Mouse (Mus musculus) gastrocnemius, postnatal 10 days (tissue): Measurements from ENCODE around the gene Sprr2b. TPM values are rescaled to one million over a fixed set of nuclear protein-coding genes. Genes with fewer than 3 reads are reported as not detected.
"Not testable (repeated sequence)": the region's sequence is repeated elsewhere in the genome, so short reads cannot be mapped to it uniquely, and the experiment has no call there.

Source experiments
- DNase-seq: peaks from one replicate; pipeline ENCODE4 v3.0.0; 2021; ENCODE audit warnings: mixed read lengths
- long read RNA-seq, 2 experiments: library from polyadenylated mRNA; stranded (forward); transcript quantifications; one replicate each; pipeline ENCODE4 v2.0.0; 2021
- total RNA-seq, 2 experiments: library from RNA; stranded (reverse); gene quantifications; 2 replicates each; pipeline ENCODE4 v1.2.3; 2021

The Sprr2b gene
- total RNA-seq: not detected
- long read RNA-seq, experiment 1: 0 reads
- long read RNA-seq, experiment 2: 0 reads

DNA sequence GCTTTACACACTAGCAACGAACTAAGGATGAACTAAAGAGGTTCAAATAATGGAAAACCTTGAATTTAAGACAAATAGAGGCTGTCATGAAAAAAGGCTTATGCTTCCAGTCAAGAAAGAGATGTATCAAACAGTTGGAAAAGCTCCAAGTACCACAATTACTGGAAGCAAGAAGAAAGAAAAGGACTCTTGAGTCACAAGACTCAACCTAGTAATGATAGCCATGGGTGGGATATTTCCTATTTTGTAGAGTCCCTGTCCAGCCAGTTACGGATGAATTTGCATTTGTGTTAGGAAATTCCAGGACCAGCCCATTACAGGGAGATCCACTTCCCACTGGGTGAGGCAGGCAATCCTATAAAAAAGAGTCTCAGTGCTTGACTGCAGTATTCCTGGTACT, at the start of gene Sprr2b:
Gene Sprr2b (plus strand): TSS at position 301 of the 400 bp plus-strand sequence.
- DNase-seq: no peak

DNA sequence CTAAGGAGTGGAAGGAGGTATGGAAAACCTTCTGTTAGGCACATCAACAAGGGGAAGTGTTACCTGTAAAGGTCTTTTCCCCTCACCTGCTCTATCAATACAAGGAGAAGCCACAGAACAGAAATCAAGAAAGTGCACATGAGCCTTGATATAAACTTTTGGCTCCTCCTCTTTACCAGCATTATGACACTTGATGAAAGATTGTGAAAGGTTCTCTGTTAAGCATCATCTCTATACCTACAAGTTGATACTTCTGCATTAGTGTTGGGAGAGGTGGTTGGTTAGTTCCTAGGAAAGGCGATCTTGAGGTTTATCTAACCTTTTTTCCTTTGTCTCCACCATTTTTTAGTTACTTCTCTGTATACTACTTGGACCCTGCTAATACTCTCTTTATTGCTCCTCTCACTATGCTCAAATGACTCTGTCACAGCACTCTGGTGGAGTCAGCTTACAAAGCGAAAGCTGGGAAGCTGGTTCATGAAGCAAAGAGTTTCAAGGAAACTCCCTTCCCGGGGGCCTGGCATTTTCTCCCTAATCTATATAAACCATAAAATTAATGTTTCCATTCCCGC, 44.9 kb upstream of the Sprr2b start:
- not testable (repeated sequence) for DNase-seq

- DNase-seq: not testable (repeated sequence)
Measured at GRCm38 (mm10) chr3:92273504-92273903, 42.9 kb upstream of the Sprr2b start.

- DNase-seq: not testable (repeated sequence)
Measured at GRCm38 (mm10) chr3:92274018-92274417, 42.4 kb upstream of the Sprr2b start.

DNA sequence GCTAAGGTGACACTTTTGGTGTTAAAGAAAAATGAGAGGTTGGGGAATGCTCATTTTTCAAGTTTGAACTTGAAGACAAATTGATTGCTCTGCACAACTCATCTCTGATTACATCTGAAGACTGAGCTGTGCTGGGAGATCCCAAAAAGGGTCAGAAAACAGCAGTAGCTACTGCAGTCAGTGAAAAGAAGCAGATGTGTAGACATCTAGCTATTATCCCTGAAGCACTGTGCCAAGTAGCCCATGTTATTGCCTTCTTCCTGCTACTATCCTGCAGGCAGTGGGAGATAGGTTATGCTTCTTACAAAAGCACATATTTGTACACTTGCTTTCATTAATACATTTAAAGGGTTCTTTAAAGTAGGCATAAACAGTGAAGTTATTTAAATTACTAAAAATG, 36.8 kb upstream of the Sprr2b start:
- not testable (repeated sequence) for DNase-seq

GRCm38 (mm10) chr3:92280963-92281606, 35.3 kb upstream of the Sprr2b start:
- not testable (repeated sequence) for DNase-seq

GRCm38 (mm10) chr3:92285101-92285500, 31.3 kb upstream of the Sprr2b start, which contains the start of gene Sprr2a3:
TSS of gene Sprr2a3 (plus strand) at chr3:92285417.
- not testable (repeated sequence) for DNase-seq

GRCm38 (mm10) chr3:92288489-92288888, 27.9 kb upstream of the Sprr2b start:
- DNase-seq: not testable (repeated sequence)

GRCm38 (mm10) chr3:92307406-92307805, 9.0 kb upstream of the Sprr2b start:
- no peak for DNase-seq

DNA sequence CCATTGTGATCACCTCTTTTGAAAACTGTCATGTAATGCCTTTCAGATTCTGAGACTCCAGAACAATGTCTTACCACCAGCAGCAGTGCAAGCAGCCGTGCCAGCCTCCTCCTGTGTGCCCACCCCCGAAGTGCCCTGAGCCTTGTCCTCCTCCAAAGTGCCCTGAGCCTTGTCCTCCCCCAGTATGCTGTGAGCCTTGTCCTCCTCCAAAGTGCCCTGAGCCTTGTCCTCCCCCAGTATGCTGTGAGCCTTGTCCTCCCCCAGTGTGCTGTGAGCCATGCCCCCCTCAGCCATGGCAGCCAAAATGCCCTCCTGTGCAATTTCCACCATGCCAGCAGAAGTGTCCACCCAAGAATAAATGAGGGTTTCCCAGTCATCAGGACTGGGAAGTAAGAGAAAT, 964 bp downstream of the Sprr2b start:
- DNase-seq: no peak

DNA sequence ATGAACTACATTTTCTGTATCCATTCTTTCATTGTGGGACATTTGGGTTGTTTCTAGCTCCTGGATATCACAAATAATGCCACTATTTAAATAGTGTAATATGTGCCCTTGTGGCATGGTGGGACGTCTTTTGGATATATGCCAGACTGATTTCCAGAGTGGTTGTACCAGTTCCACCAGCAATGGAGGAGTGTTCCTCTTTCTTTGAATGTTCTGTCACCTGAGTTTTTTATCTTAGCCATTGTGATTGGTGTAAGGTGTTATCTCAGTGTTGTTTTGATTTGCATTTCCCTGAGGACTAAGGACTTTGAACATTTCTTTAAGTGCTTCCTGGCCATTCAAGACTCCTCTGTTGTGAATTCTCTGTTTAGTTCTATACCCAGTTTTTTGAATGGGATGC, 19.9 kb downstream of the Sprr2b start:
- no peak for DNase-seq

DNA sequence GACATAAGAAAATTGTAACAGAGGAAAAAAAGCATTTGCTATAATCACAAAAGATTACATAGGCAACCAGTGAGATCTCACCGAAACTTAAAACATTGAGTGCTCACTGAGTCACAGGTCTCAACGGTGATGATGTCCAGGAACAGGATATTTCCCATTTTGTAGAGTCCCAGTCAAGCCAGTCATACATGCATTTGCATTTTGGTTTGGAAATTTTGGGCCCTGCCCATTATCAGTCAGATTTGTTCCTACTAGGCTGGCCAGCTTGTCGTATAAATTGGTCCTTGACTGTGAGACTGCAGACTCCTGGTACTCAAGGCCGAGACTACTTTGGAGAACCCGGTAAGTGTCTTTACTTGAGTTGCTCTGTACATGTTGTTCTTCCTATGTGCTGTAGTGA, 22.4 kb downstream of the Sprr2b start, which contains the start of gene Sprr2d:
Gene Sprr2d (plus strand): TSS at position 301 of the 400 bp plus-strand sequence.
- no peak for DNase-seq

DNA sequence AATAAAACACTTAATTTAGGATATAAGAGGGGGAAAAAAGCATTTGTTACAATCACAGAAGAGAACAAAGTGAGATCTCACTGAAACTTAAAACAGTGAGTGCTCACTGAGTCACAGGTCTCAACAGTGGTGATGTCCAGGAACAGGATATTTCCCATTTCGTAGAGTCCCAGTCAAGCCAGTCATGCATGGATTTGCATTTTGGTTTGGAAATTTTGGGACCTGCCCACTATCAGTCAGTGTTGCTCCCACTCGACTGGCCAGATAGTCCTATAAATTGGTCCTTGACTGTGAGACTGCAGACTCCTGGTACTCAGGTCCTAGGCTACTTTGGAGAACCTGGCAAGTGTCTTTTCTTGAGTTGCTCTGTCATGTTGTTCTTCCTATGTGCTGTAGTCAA, 35.4 kb downstream of the Sprr2b start, which contains the start of gene Sprr2e:
Gene Sprr2e (plus strand): TSS at position 301 of the 400 bp plus-strand sequence.
- DNase-seq: no peak

DNA sequence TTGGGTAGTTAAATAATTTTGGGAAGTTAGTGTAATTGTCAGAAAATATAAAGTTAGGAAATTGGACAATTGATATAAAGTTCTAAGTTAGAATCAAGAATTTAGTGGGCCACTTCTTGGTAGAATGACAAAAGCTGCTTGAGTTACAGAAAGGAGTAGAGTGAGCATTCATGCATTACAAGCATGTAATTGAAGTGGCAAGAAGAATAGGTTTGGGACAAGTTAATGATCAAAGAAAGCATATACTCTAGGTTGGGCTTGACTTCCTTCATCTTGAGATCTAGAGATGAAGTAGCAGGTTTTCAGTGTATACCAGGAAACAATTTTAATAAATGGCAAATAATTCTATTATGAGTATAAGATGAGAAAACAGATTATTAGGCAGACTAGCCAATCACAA, 45.2 kb downstream of the Sprr2b start:
- no peak for DNase-seq

DNA sequence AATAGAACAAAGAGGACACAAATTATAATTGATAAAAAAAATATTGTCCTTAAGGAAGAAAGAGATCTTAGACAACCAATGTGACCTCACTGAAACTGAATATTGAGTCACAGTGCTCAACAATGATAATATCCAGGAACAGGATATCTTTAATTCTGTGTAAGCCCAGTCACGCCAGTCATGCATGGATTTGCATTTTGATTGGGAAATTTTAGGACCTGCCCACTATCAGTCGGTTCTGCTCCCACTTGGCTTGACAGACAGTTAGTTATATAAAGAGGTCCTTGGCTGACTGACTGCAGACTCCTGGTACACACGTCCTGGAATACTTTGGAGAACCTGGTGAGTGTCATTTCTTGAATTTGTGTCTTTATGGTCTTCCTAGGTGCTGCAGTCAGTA, 48.5 kb downstream of the Sprr2b start, which contains the start of gene Sprr2f:
Gene Sprr2f (plus strand): TSS at position 301 of the 400 bp plus-strand sequence.
- DNase-seq: no peak

Other genes starting within 250 kb of the Sprr2b start
- not detected for gene Lor, start 233.5 kb upstream of the Sprr2b start, total RNA-seq
- under 1 TPM in 1 of 2 experiments, not detected in 1; 0.23 TPM for gene Prr9, start 192.7 kb upstream of the Sprr2b start, total RNA-seq
- gene Lelp1, start 173.9 kb upstream of the Sprr2b start, total RNA-seq: not detected
- gene Sprr2a1, start 100.8 kb upstream of the Sprr2b start, total RNA-seq: not detected
- not detected for gene Sprr2a2, start 100.7 kb upstream of the Sprr2b start, total RNA-seq
- not detected for gene Sprr2a3, start 31.2 kb upstream of the Sprr2b start, total RNA-seq
- gene Sprr2d, start 22.5 kb downstream of the Sprr2b start, total RNA-seq: not detected
- not detected for gene Sprr2e, start 35.5 kb downstream of the Sprr2b start, total RNA-seq
- gene Sprr2f, start 48.6 kb downstream of the Sprr2b start, total RNA-seq: not detected
- gene Sprr2h, start 69.1 kb downstream of the Sprr2b start, total RNA-seq: not detected
- not detected for gene Sprr2i, start 91.4 kb downstream of the Sprr2b start, total RNA-seq
- gene Sprr2j-ps, start 101.5 kb downstream of the Sprr2b start, total RNA-seq: not detected
- 1 to 10 TPM; 3.9 to 5.8 TPM for gene Gm9774, start 112.8 kb downstream of the Sprr2b start, total RNA-seq
- gene Sprr2k, start 116.0 kb downstream of the Sprr2b start, total RNA-seq: not detected
- gene Sprr1b, start 122.2 kb downstream of the Sprr2b start, total RNA-seq: not detected
- not detected for gene Sprr3, start 142.1 kb downstream of the Sprr2b start, total RNA-seq
- gene Sprr1a, start 169.3 kb downstream of the Sprr2b start, total RNA-seq: not detected
- gene Sprr4, start 183.9 kb downstream of the Sprr2b start, total RNA-seq: not detected
- not detected for gene 2310046K23Rik, start 217.9 kb downstream of the Sprr2b start, total RNA-seq